Mouse (Mus musculus): ENCODE measurements around the gene Wdr5b. TPM values are rescaled to one million over a fixed set of nuclear protein-coding genes. Genes with fewer than 3 reads are reported as not detected.

Wdr5b gene
- polyA plus RNA-seq, 1 experiment: 4.4 TPM

DNA sequence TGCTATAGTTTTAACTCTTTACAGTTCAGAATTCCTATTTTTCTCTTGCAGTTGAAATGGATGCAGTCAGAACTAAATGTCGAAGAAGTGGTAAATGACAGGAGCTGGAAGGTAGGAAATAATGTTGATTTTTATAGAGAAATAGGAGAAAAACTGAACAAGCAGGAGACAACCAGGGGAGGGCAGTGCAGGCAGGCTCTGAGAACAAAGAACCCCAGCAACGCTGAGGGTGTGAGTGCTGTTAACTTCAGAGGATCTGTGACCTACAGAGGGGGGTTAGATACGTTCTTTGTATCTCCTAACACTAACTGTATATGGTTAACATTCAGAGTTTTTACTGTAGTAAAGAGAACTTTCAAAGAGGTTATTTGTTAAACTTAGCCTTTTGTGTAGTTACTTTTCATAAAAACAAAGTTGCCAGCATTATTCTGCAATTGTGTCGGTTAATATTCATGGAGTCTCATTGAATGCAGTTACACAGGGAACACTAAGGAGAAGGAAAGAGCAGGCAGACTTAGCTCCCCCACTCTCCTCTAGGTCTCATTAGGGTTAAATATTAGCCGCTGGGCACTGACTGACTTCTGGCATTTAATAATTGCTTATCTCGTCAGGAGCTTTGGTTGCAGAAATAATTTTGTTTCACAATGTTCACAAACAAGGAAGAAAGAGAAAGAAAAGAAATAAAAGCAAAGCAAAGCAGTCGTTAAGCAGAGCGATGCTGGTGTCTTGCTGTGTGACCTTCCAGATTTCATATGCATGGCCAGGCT is 49.0 kb downstream of the Wdr5b start:
- Histone ChIP-seq H3K4me3 (ENCODE audit: insufficient read depth, low read length) (no peak overlapping the region), H3K4me1 (ENCODE audit: control insufficient read depth, insufficient read depth, low read length) (no peaks in the 10 kb centered on the region), H3K27ac (ENCODE audit: insufficient read depth, low read length) (no peak overlapping the region)
- TF ChIP-seq POLR2A (IDR thresholded peaks at IDR 0.05; ENCODE audit: extremely low read depth, insufficient read depth, low read length) (no peak), CTCF (IDR thresholded peaks at IDR 0.05; ENCODE audit: extremely low read depth, insufficient read depth, low read length) (peak; percentile 25; the same call in 1 of the 2 replicates)

GRCm38 (mm10) chr16:36090785-36091509 is 50.0 kb downstream of the Wdr5b start:
- Histone ChIP-seq H3K4me1 (ENCODE audit: control insufficient read depth, insufficient read depth, low read length) (no peaks in the 10 kb centered on the region), H3K4me3 (ENCODE audit: insufficient read depth, low read length) (no peak overlapping the region), H3K27ac (ENCODE audit: insufficient read depth, low read length) (no peak overlapping the region)
- TF ChIP-seq CTCF (IDR thresholded peaks at IDR 0.05; ENCODE audit: extremely low read depth, insufficient read depth, low read length): no peak
- no peak for TF ChIP-seq POLR2A (IDR thresholded peaks at IDR 0.05; ENCODE audit: extremely low read depth, insufficient read depth, low read length)

Other genes starting within 250 kb of the Wdr5b start
- gene Parp14, start 169.6 kb upstream of the Wdr5b start, polyA plus RNA-seq (2012; rRNA removed): 1.4 and 1.8 TPM in 2 replicates
- gene Parp9, start 102.7 kb upstream of the Wdr5b start, polyA plus RNA-seq (2012; rRNA removed): 3.9 and 4.0 TPM in 2 replicates
- gene Dtx3l, start 102.0 kb upstream of the Wdr5b start, polyA plus RNA-seq (2012; rRNA removed): 2.8 TPM in 2 replicates
- 49.5 and 49.8 TPM in 2 replicates for gene Kpna1, start 62.4 kb upstream of the Wdr5b start, polyA plus RNA-seq (2012; rRNA removed)
- gene Fam162a, start 30.4 kb downstream of the Wdr5b start, polyA plus RNA-seq (2012; rRNA removed): 97.8 and 111 TPM in 2 replicates
- gene Ccdc58, start 30.5 kb downstream of the Wdr5b start, polyA plus RNA-seq (2012; rRNA removed): 18.3 and 18.7 TPM in 2 replicates
- gene Csta1, start 90.1 kb downstream of the Wdr5b start, polyA plus RNA-seq (2012; rRNA removed): not detected in 2 replicates
- not detected in 2 replicates for gene Stfa2l1, start 115.6 kb downstream of the Wdr5b start, polyA plus RNA-seq (2012; rRNA removed)
- gene Gm5483, start 143.0 kb downstream of the Wdr5b start, polyA plus RNA-seq (2012; rRNA removed): not detected in 2 replicates
- not detected in 2 replicates for gene Gm5416, start 169.2 kb downstream of the Wdr5b start, polyA plus RNA-seq (2012; rRNA removed)
- not detected in 2 replicates for gene 2010005H15Rik, start 180.3 kb downstream of the Wdr5b start, polyA plus RNA-seq (2012; rRNA removed)
- not detected in 2 replicates for gene Stfa1, start 235.8 kb downstream of the Wdr5b start, polyA plus RNA-seq (2012; rRNA removed)